Mouse (Mus musculus): ENCODE data around the gene Ctbp1. TPM values are rescaled to one million over a fixed set of nuclear protein-coding genes. Genes with fewer than 3 reads are reported as not detected.

Ctbp1 gene
- polyA plus RNA-seq, 1 experiment from 2014 or later: 212 TPM

DNA sequence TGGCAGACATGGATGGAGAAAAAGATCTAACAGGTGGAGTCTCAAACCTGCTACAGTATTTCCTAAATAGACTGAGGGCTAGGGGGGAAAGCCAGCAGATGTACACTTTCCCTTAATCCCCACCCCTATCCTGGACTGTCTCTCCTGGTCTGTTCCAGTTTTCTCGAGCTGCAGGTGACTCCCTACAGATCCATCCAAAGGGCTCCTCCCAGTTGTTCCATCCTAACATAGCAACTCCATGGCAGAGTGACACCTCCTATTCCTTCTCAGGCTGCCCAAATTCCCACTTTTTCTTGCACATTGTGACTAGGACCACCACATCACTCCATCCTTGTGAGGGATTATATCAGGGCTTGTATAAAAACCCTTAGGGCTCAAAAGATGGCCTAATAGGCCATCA is 960 bp upstream of the Ctbp1 start:
- peak overlapping the region; percentile 88 for H3K4me3 ChIP-seq (replicated peaks)
- H3K4me1 ChIP-seq (replicated peaks): peaks cover 55% of the 10 kb centered on the region
- H3K4me2 ChIP-seq: peak overlapping the region; percentile 86
- H3K36me3 ChIP-seq: peaks cover 18% of the 10 kb centered on the region
- ATAC-seq (ENCODE audit: low read depth) (no peak), DNase-seq (no peak)
- H3K9me3 ChIP-seq (replicated peaks): no peaks in the 10 kb centered on the region
- peak overlapping the region; percentile 96 for H3K27ac ChIP-seq
- H3K27me3 ChIP-seq: no peaks in the 10 kb centered on the region
- WGBS (ENCODE audit: insufficient replicate concordance): 41% methylated on average over 1 of the region's 1 CpGs
- H3K9ac ChIP-seq: peak overlapping the region; percentile 96

DNA sequence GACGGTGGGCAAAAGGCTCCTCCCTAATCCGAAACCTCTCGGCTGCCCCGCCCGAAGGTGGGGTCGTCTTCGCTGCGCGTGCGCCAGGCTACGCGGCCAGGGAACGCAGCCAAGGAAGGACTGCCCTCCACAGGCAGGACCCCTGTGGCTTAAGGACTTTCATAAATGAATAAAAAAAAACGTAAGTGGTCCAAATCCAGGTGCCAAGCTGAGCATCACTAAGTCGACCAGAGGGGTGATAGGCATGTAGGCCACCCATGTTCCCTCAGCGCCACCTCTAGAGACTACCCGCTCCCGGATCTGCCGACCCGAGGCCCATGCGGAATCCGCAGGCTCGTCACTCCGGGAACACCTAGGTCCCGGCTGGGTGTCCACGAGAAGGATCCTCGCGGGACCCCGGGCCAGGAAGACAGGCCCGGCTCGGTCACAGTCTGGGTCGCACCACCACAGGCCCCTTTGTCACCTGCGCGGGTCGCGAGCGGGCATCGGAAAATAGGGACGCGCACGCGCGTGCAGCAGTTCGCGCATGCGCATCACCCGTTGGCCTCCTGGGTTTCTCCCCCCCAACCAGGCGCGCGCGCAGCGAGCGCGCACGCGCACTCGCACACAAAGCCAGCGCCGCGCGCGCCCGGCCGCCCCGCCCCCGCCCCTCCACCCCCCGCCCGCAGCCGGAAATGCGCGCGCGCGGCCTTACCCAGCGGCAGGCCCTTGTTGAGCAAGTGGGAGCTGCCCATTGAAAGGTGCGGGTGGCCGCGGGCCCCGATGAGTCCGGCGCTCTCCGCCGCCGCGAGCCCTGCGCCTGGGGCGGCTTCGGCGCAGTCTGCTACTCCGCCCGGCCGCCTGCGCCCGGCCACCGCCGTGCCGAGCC is 475 bp downstream of the Ctbp1 start:
- ATAC-seq (ENCODE audit: low read depth) (peak; percentile 78), DNase-seq (peak; percentile 86)
- H3K9ac ChIP-seq: peak overlapping the region; percentile 96
- H3K4me1 ChIP-seq (replicated peaks): peaks cover 70% of the 10 kb centered on the region
- H3K27me3 ChIP-seq: no peaks in the 10 kb centered on the region
- peak overlapping the region; percentile 88 for H3K4me3 ChIP-seq (replicated peaks)
- WGBS (ENCODE audit: insufficient replicate concordance): under 1% methylated on average over 96 of the region's 97 CpGs
- peak overlapping the region; percentile 96 for H3K27ac ChIP-seq
- H3K4me2 ChIP-seq: peak overlapping the region; percentile 86
- H3K36me3 ChIP-seq: peaks cover 30% of the 10 kb centered on the region
- no peaks in the 10 kb centered on the region for H3K9me3 ChIP-seq (replicated peaks)

DNA sequence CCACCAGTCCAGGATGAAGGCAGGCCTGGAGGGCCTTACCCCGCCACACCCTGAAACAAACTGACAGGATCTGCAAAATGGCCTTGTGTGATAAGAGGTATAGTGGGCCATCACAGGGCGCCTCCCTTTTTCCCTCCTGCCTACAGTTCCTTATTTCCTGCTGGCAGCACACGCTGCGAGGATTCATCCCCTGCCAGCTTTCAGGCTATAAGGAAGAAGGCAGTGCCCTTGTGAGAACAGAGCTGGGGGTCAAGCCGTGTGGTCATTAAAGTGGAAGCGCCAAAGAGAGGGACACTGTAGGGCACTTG is 1.1 kb downstream of the Ctbp1 start:
- Histone ChIP-seq H3K9ac (peak overlapping the region; percentile 96), H3K4me1 (replicated peaks) (peaks cover 71% of the 10 kb centered on the region), H3K27ac (peak overlapping the region; percentile 96), H3K36me3 (peaks cover 36% of the 10 kb centered on the region), H3K27me3 (no peaks in the 10 kb centered on the region), H3K9me3 (replicated peaks) (no peaks in the 10 kb centered on the region), H3K4me3 (replicated peaks) (peak overlapping the region; percentile 88), H3K4me2 (peak overlapping the region; percentile 86)
- 3% methylated on average over 6 of the region's 6 CpGs for WGBS (ENCODE audit: insufficient replicate concordance)
- ATAC-seq (ENCODE audit: low read depth): peak; percentile 86
- DNase-seq: peak; percentile 79

DNA sequence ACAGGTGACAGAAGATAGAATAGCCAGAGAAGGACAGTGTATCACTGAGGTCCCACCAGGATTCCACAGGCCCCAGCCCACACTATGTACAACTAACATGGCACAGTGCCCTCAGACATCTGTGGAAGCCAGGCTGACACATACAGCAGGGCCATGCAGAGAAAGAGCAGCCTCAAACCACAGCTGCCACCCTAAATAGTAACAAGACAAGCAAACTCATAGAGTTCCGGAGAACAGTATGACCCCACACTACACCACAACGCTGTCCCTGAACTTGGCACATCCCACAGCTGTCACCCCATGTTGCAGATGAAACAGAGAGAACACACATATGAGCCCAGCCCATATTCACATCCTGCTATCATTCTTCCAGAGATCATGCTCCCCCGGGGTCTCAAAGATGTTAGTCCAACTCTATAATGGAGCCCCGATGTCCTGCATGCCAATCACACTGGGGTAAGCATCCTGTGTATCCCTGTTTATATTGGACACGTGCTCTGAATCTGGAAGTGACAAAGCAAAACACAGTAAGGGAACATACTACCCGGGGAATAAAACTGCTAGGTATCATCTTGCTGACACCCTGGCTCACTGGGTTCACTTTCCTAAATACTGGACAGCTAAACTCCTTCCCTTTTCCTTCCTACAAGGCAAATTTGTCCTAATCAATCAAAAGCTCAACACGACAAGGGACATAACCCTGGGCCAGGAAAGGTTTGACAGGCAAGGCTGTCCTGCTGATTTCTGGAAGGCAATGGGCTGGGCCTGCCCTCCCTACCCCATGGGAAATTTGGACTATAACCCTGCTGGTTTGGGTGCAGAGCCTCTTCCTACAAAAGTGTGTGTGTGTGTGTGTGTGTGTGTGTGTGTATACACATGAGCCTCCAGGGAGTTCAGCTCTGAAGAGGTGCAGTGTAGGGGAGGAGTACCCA is 1.7 kb downstream of the Ctbp1 start:
- Histone ChIP-seq H3K4me2 (peak overlapping the region; percentile 86), H3K27me3 (no peaks in the 10 kb centered on the region), H3K9me3 (replicated peaks) (no peaks in the 10 kb centered on the region), H3K27ac (peak overlapping the region; percentile 96), H3K36me3 (peaks cover 42% of the 10 kb centered on the region), H3K4me3 (replicated peaks) (peak overlapping the region; percentile 88), H3K9ac (peak overlapping the region; percentile 96), H3K4me1 (replicated peaks) (peaks cover 68% of the 10 kb centered on the region)
- WGBS (ENCODE audit: insufficient replicate concordance): 37% methylated on average over 7 of the region's 7 CpGs
- DNase-seq: no peak
- ATAC-seq (ENCODE audit: low read depth): no peak

DNA sequence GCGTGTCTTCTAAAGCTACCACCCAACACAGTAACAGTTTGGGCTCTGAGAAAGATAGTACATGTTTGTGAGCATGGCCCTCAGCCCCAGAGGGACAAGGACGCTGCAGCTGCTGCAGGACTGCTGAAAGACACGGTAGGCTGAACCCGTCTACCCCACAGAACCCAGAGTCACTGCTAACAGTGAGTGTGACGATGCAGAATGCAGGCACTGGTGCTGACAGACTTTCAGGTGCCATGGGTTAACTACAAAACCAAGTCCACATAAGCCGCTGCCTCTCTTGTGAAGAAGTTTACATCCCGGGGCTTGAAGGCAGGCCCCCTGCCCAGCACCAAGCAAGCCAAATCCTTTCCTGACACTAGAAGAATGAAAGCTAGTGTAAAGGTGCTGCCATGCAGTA is 2.6 kb downstream of the Ctbp1 start:
- H3K36me3 ChIP-seq: peaks cover 52% of the 10 kb centered on the region
- peak overlapping the region; percentile 96 for H3K27ac ChIP-seq
- H3K27me3 ChIP-seq: no peaks in the 10 kb centered on the region
- peaks cover 62% of the 10 kb centered on the region for H3K4me1 ChIP-seq (replicated peaks)
- peak overlapping the region; percentile 86 for H3K4me2 ChIP-seq
- ATAC-seq (ENCODE audit: low read depth): no peak
- no peaks in the 10 kb centered on the region for H3K9me3 ChIP-seq (replicated peaks)
- peak overlapping the region; percentile 96 for H3K9ac ChIP-seq
- peak; percentile 23 for DNase-seq
- H3K4me3 ChIP-seq (replicated peaks): peak overlapping the region; percentile 88
- 74% methylated on average over 7 of the region's 7 CpGs for WGBS (ENCODE audit: insufficient replicate concordance)

DNA sequence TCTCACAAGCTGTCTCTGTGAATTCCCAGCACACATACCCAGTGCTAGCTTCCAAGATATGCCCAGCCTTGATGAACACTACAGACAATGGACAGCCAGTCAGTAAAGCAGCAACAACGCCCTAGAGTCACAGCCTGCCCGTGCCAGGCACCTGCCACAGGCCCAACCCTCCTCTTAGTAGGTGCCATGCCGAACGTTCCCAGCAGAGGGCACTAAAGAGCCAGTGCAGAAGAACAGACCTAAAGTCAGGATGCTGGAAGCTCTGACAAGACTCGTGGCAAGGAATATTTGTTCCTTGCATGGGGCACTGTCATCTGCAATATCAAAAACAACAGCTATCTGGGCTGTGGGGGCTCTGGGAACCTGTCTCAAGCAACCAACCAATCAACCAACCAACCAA is 4.2 kb downstream of the Ctbp1 start:
- Histone ChIP-seq H3K4me1 (replicated peaks) (peaks cover 51% of the 10 kb centered on the region), H3K9me3 (replicated peaks) (no peaks in the 10 kb centered on the region), H3K9ac (peak overlapping the region; percentile 96), H3K27ac (peak overlapping the region; percentile 96), H3K4me3 (replicated peaks) (no peak overlapping the region), H3K27me3 (no peaks in the 10 kb centered on the region), H3K4me2 (peak overlapping the region; percentile 86), H3K36me3 (peaks cover 68% of the 10 kb centered on the region)
- peak; percentile 80 for DNase-seq
- WGBS (ENCODE audit: insufficient replicate concordance): 11% methylated on average over 5 of the region's 5 CpGs
- no peak for ATAC-seq (ENCODE audit: low read depth)

DNA sequence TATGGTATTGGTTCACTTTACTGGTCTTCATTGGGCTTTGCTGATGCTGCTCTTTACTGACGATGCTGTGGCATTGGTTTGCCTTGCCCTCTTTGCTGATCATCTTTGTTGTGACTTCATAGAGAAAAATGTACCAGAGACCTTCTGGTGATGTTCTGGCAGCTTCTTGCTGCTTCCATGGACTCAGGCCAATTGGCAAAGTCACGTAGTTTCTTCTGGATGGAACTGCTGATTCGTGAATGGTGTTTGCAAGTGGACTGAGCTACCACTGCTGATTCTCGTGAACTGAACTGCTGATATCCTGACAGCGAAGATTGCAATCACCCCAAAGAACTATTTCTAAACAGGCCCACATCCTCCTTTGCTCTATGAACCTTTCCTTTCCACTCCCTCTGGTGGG is 20.4 kb downstream of the Ctbp1 start:
- ATAC-seq (ENCODE audit: low read depth) (no peak), DNase-seq (no peak)
- no peaks in the 10 kb centered on the region for H3K27me3 ChIP-seq
- 82% methylated on average over 5 of the region's 5 CpGs for WGBS (ENCODE audit: insufficient replicate concordance)
- peaks cover 100% of the 10 kb centered on the region for H3K36me3 ChIP-seq
- no peak overlapping the region for H3K9ac ChIP-seq
- H3K27ac ChIP-seq: no peak overlapping the region
- no peaks in the 10 kb centered on the region for H3K4me1 ChIP-seq (replicated peaks)
- H3K4me2 ChIP-seq: no peak overlapping the region
- no peaks in the 10 kb centered on the region for H3K9me3 ChIP-seq (replicated peaks)
- H3K4me3 ChIP-seq (replicated peaks): no peak overlapping the region

DNA sequence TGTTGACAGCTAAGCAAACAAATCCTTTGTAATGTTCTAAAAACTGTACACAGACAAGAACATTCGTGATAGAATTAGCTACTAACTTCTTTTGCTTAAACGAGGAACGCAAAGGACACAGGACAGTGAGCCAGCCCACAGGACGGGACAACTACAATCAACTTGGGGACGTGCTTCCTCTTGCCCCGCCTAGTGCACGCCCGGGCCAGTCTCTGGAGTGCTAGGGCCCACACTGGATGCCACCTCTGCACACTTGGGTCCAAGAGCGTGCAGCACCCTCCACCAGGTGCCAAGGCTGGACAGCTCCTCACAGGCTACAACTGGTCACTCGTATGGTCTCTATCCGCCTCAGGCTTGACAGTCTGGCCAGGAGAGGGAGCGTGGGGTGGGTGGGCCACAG is 26.6 kb downstream of the Ctbp1 start:
- WGBS (ENCODE audit: insufficient replicate concordance): 83% methylated on average over 12 of the region's 12 CpGs
- Histone ChIP-seq H3K27ac (no peak overlapping the region), H3K27me3 (no peaks in the 10 kb centered on the region), H3K4me2 (no peak overlapping the region), H3K9ac (no peak overlapping the region), H3K4me1 (replicated peaks) (no peaks in the 10 kb centered on the region), H3K9me3 (replicated peaks) (no peaks in the 10 kb centered on the region), H3K4me3 (replicated peaks) (no peak overlapping the region), H3K36me3 (peaks cover 78% of the 10 kb centered on the region)
- ATAC-seq (ENCODE audit: low read depth) (no peak), DNase-seq (no peak)

DNA sequence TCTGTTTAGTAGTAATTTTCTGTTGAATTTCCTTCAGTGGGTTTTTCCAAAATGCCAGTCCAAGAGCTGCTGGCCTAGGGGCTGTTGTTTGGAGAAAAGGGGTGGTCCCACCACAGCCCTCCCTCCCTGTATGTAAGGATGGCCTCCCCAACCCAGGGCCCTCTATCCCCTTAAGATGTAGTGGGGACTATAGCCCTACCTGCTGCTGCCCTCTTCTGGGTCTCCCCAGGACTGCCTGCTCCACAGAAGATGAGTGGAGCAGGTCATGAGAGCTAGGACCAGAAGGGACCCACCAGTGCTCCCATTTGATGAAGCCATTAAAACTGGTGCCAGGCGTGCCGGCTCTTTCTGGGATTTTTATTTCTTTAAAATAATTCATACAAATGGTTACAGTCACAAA is 27.4 kb downstream of the Ctbp1 start:
- WGBS (ENCODE audit: insufficient replicate concordance): 88% methylated on average over 2 of the region's 2 CpGs
- Histone ChIP-seq H3K27me3 (no peaks in the 10 kb centered on the region), H3K36me3 (peaks cover 70% of the 10 kb centered on the region)

DNA sequence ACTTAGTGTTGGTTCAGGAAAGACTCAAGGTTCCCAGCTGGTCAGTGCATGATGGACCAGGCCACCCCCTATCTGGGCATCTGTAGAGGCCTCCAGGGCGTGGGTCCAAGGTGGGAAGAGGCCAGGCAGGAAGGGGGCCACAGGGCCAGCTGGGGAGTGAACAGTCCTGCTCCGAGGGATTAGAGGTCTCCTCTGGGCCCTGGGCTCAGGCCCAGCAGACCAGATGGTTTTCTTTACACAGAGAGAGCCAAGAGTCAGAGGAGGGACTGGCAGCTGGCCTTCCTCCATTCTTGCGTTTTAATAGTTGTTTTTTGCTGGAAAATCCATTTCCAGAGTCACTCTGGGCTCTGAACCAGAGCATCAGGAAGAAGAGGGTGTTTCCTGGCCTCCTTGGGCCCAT is 29.1 kb downstream of the Ctbp1 start:
- Histone ChIP-seq H3K27me3 (no peaks in the 10 kb centered on the region), H3K4me2 (no peak overlapping the region), H3K27ac (0 out of 2 replicates have a peak overlapping the region, but pooled peaks have one; percentile 5), H3K4me3 (replicated peaks) (no peak overlapping the region), H3K9me3 (replicated peaks) (no peaks in the 10 kb centered on the region), H3K4me1 (replicated peaks) (no peaks in the 10 kb centered on the region), H3K9ac (no peak overlapping the region), H3K36me3 (peaks cover 53% of the 10 kb centered on the region)
- ATAC-seq (ENCODE audit: low read depth) (peak; percentile 14; the same call in 1 of the 2 replicates), DNase-seq (no peak)
- 68% methylated on average over 3 of the region's 3 CpGs for WGBS (ENCODE audit: insufficient replicate concordance)

More for the DNA sequence above, 27.4 kb downstream of the Ctbp1 start:
- DNase-seq: no peak
- Histone ChIP-seq H3K9me3 (replicated peaks) (no peaks in the 10 kb centered on the region), H3K4me3 (replicated peaks) (no peak overlapping the region), H3K4me2 (no peak overlapping the region), H3K9ac (no peak overlapping the region), H3K27ac (no peak overlapping the region), H3K4me1 (replicated peaks) (no peaks in the 10 kb centered on the region)
- no peak; the same call in 1 of the 2 replicates for ATAC-seq (ENCODE audit: low read depth)

DNA sequence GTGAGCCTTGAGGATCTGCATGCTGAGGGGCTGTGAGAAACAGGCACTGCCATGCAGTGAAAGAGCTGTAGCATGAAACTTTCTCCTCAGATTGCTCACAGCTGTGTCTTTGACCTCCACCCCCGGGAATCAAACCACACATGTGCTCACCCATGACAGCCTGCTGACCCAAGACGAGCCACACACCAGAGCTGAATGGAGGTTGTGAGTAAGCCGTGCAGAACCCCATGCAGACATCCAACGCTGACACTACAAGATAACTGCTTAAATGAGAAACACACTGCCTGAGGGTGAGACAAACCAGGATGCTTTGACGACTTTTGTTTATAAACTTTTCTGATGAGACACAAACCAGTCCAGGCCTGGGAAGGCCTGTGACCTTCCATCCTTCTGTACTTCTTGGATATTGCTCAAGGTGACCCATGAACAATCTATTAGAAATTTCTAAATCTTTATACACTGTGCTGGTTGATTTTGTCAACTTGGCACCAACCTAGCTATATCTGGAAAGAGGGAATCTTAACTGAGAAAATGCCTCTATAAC is 30.3 kb downstream of the Ctbp1 start:
- H3K9me3 ChIP-seq (replicated peaks): no peaks in the 10 kb centered on the region
- ATAC-seq (ENCODE audit: low read depth) (no peak), DNase-seq (no peak)
- no peak overlapping the region for H3K4me3 ChIP-seq (replicated peaks)
- no peak overlapping the region for H3K27ac ChIP-seq
- peaks cover 2% of the 10 kb centered on the region; the same call in 1 of the 2 replicates for H3K4me1 ChIP-seq (replicated peaks)
- WGBS (ENCODE audit: insufficient replicate concordance): 78% methylated on average over 5 of the region's 5 CpGs
- no peaks in the 10 kb centered on the region for H3K27me3 ChIP-seq
- peaks cover 40% of the 10 kb centered on the region for H3K36me3 ChIP-seq
- no peak overlapping the region for H3K4me2 ChIP-seq
- H3K9ac ChIP-seq: no peak overlapping the region
